Mouse (Mus musculus) heart, embryonic 15.5 days (tissue): ENCODE measurements around the gene Ugt1a5. TPM values are rescaled to one million over a fixed set of nuclear protein-coding genes. Genes with fewer than 3 reads are reported as not detected.

Experiments
- ATAC-seq: fragments of 200-750 bp; cut with Nextera tagmentation; replicated peaks from 2 replicates; pipeline ENCODE4 v1.8.0; 2017; ENCODE audit warnings: low read depth, moderate TSS enrichment; ENCODE audit not compliant: insufficient number of reproducible peaks, insufficient read depth, low FRiP score
- H3K27ac ChIP-seq: fragments of 300-500 bp; sonication (generic); 2 replicates; pipeline ENCODE4 v1.5.1; 2015; ENCODE audit warnings: mild to moderate bottlenecking, inconsistent platforms
- H3K27me3 ChIP-seq: fragments of 300-500 bp; sonication (generic); 2 replicates; pipeline ENCODE4 v1.6.1; 2015; ENCODE audit warnings: inconsistent platforms
- H3K36me3 ChIP-seq: fragments of 300-500 bp; sonication (generic); 2 replicates; pipeline ENCODE4 v1.6.1; 2015; ENCODE audit warnings: mild to moderate bottlenecking, inconsistent platforms
- H3K4me1 ChIP-seq: fragments of 300-500 bp; sonication (generic); replicated peaks from 2 replicates; pipeline ENCODE4 v1.6.1; 2015; ENCODE audit warnings: inconsistent platforms
- H3K4me2 ChIP-seq: fragments of 300-500 bp; sonication (generic); 2 replicates; pipeline ENCODE4 v1.6.1; 2015; ENCODE audit warnings: inconsistent platforms, mild to moderate bottlenecking, moderate library complexity
- H3K4me3 ChIP-seq: fragments of 300-500 bp; sonication (generic); 2 replicates; pipeline ENCODE4 v1.5.1; 2015; ENCODE audit warnings: mild to moderate bottlenecking, inconsistent platforms
- H3K9ac ChIP-seq: fragments of 300-500 bp; sonication (generic); 2 replicates; pipeline ENCODE4 v1.6.1; 2015; ENCODE audit warnings: mild to moderate bottlenecking, inconsistent platforms
- H3K9me3 ChIP-seq: fragments of 300-500 bp; sonication (generic); replicated peaks from 2 replicates; pipeline ENCODE4 v1.6.1; 2016; ENCODE audit warnings: inconsistent platforms
- WGBS: fragments of 180-500 bp; shearing (Covaris S2); methylation state at CpG from one replicate; pipeline ENCODE4 v1.1.7; 2015; ENCODE audit warnings: mixed read lengths; 5-methylcytosine and 5-hydroxymethylcytosine counted together
- polyA plus RNA-seq: library from polyadenylated mRNA; unstranded; fragments of >200 nt; fragmentation: Nextera tagmentation; extraction: Ambion mirVana; gene quantifications from 2 replicates; pipeline ENCODE4 v1.2.1, GENCODE M21; 2015

Gene Ugt1a5
- polyA plus RNA-seq, 1 experiment from 2014 or later: not detected

DNA sequence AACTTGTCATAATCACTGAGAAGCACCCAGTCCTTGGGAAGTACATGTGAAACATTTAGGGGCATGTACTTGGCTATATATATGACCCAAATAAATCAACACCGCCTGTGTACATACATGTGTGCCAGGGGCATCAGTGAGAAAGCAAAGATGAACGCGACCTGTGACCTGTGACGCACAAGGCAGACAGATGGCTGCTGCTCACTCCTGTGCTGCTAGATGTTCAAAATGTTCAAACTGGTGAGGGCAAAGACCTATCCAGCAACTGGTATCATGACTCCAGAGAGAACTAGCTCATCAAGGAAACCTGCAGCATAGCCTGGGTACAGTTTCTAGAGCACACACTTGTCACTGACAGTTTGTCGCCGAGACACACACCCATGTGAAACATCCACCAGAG, 101.7 kb downstream of the Ugt1a5 start:
- Histone ChIP-seq H3K9me3 (no peaks in the 10 kb centered on the region), H3K27ac (no peak overlapping the region), H3K4me1 (peaks cover 3% of the 10 kb centered on the region), H3K4me2 (no peak overlapping the region), H3K27me3 (no peaks in the 10 kb centered on the region), H3K36me3 (peaks cover 85% of the 10 kb centered on the region), H3K9ac (no peak overlapping the region), H3K4me3 (no peak overlapping the region)
- no peak for ATAC-seq
- WGBS: 91% methylated on average over 6 of the region's 6 CpGs

DNA sequence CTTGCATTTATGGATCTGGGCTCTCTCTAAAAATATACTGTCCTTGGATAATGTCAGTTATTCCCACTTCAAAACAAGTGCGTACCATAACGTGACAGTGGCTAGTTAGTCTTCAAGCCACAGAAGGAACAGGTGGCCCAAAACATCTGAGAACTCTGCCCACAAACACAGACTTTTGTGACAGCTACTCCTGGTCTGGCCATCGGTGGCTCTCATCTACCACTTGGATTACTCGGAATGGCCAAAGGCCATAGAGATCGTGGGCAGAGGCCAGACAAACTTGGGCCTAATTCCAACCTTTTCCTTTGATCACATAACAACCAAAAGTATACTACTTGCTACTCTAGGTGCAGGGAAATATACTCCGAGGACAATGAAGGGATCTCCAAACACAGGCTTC, 102.3 kb downstream of the Ugt1a5 start:
- peaks cover 84% of the 10 kb centered on the region for H3K36me3 ChIP-seq
- no peak overlapping the region for H3K4me2 ChIP-seq
- no peaks in the 10 kb centered on the region for H3K27me3 ChIP-seq
- no peak overlapping the region for H3K27ac ChIP-seq
- ATAC-seq: no peak
- no peak overlapping the region for H3K4me3 ChIP-seq
- 83% methylated on average over 6 of the region's 6 CpGs for WGBS
- H3K4me1 ChIP-seq: no peaks in the 10 kb centered on the region
- no peaks in the 10 kb centered on the region for H3K9me3 ChIP-seq
- no peak overlapping the region for H3K9ac ChIP-seq

Other genes with a start within 250 kb of the Ugt1a5 start
- gene Usp40, start 157.5 kb upstream of the Ugt1a5 start, polyA plus RNA-seq: 27.7 and 29.1 TPM in 2 replicates
- gene Ugt1a10, start 110.6 kb upstream of the Ugt1a5 start, polyA plus RNA-seq: not detected in 2 replicates
- not detected in 2 replicates for gene Ugt1a9, start 95.2 kb upstream of the Ugt1a5 start, polyA plus RNA-seq
- gene Ugt1a8, start 78.2 kb upstream of the Ugt1a5 start, polyA plus RNA-seq: not detected in 2 replicates
- gene Ugt1a7c, start 71.0 kb upstream of the Ugt1a5 start, polyA plus RNA-seq: 1.1 and 1.4 TPM in 2 replicates
- 0.15 TPM in 1 of 2 replicates, not detected in the other for gene Ugt1a6b, start 62.8 kb upstream of the Ugt1a5 start, polyA plus RNA-seq
- 0.81 and 1.9 TPM in 2 replicates for gene Ugt1a6a, start 31.2 kb upstream of the Ugt1a5 start, polyA plus RNA-seq
- 0.06 TPM in 1 of 2 replicates, not detected in the other for gene Ugt1a2, start 34.6 kb downstream of the Ugt1a5 start, polyA plus RNA-seq
- 3.3 and 4.8 TPM in 2 replicates for gene Dnajb3, start 39.8 kb downstream of the Ugt1a5 start, polyA plus RNA-seq
- gene Ugt1a1, start 45.9 kb downstream of the Ugt1a5 start, polyA plus RNA-seq: not detected in 2 replicates
- 0.60 and 0.87 TPM in 2 replicates for gene Mroh2a, start 61.0 kb downstream of the Ugt1a5 start, polyA plus RNA-seq
- 93.4 and 119 TPM in 2 replicates for gene Hjurp, start 111.6 kb downstream of the Ugt1a5 start, polyA plus RNA-seq
- not detected in 2 replicates for gene Trpm8, start 111.6 kb downstream of the Ugt1a5 start, polyA plus RNA-seq
- gene Spp2, start 240.9 kb downstream of the Ugt1a5 start, polyA plus RNA-seq: 0.33 and 2.3 TPM in 2 replicates